Mouse (Mus musculus): ENCODE results near the gene Havcr2. TPM values are rescaled to one million over a fixed set of nuclear protein-coding genes. Genes with fewer than 3 reads are reported as not detected.

Gene Havcr2
- polyA plus RNA-seq, 2 experiments, result 0.14 to 0.31 TPM

GRCm38 (mm10) chr11:46522719-46523118 lies 68.0 kb downstream of the Havcr2 start:
- no peak for TF ChIP-seq POLR2A (IDR thresholded peaks at IDR 0.05; ENCODE audit: borderline replicate concordance, extremely low read depth, insufficient read depth, insufficient read length)
- no peaks in the 10 kb centered on the region for H3K27me3 ChIP-seq (ENCODE audit: control insufficient read depth, insufficient read depth, low read length)
- no peak overlapping the region for H3K9ac ChIP-seq (ENCODE audit: low read depth, low read length, severe bottlenecking)
- ATAC-seq (ENCODE audit: low FRiP score, low read depth) (no peak), DNase-seq (ENCODE audit: low spot score) (no peak)
- H3K4me2 ChIP-seq (replicated peaks; ENCODE audit: low read depth, low read length, severe bottlenecking), result no peak overlapping the region
- WGBS, result 80% methylated on average over 3 of the region's 3 CpGs
- H3K4me1 ChIP-seq (ENCODE audit: control insufficient read depth, insufficient read depth, low read length), result no peaks in the 10 kb centered on the region
- H3K27ac ChIP-seq (replicated peaks; ENCODE audit: low read depth, low read length), result no peak overlapping the region
- no peak overlapping the region for H3K4me3 ChIP-seq (replicated peaks; ENCODE audit: low read length)
- no peaks in the 10 kb centered on the region for H3K36me3 ChIP-seq (ENCODE audit: control insufficient read depth, insufficient read depth, low read length)
- H3K9me3 ChIP-seq (ENCODE audit: control insufficient read depth, low read length), result no peaks in the 10 kb centered on the region

- H3K9me3 ChIP-seq (ENCODE audit: control insufficient read depth, low read length), result no peaks in the 10 kb centered on the region
- no peak for ATAC-seq (ENCODE audit: low FRiP score, low read depth)
- no peak for DNase-seq (ENCODE audit: low spot score)
- H3K4me3 ChIP-seq (replicated peaks; ENCODE audit: low read length), result no peak within 1 kb of the TSS
- H3K27ac ChIP-seq (replicated peaks; ENCODE audit: low read depth, low read length), result no peak within 1 kb of the TSS
- no peak within 1 kb of the TSS for H3K4me2 ChIP-seq (replicated peaks; ENCODE audit: low read depth, low read length, severe bottlenecking)
- H3K27me3 ChIP-seq (ENCODE audit: control insufficient read depth, insufficient read depth, low read length), result no peaks in the 10 kb centered on the region
- H3K4me1 ChIP-seq (ENCODE audit: control insufficient read depth, insufficient read depth, low read length), result no peaks in the 10 kb centered on the region
- no peaks in the 10 kb centered on the region for H3K36me3 ChIP-seq (ENCODE audit: control insufficient read depth, insufficient read depth, low read length)
- WGBS, result 83% methylated on average over 2 of the region's 2 CpGs
- no peak within 1 kb of the TSS for H3K9ac ChIP-seq (ENCODE audit: low read depth, low read length, severe bottlenecking)
- TF ChIP-seq POLR2A (IDR thresholded peaks at IDR 0.05; ENCODE audit: borderline replicate concordance, extremely low read depth, insufficient read depth, insufficient read length), result no peak
Observed at GRCm38 (mm10) chr11:46523912-46524311, 69.2 kb downstream of the Havcr2 start, which contains the start of gene Gm12169. TSS of gene Gm12169 (plus strand) at chr11:46524212.

- DNase-seq (ENCODE audit: low spot score) (no peak), ATAC-seq (ENCODE audit: low FRiP score, low read depth) (no peak)
- Histone ChIP-seq H3K27me3 (ENCODE audit: control insufficient read depth, insufficient read depth, low read length) (no peaks in the 10 kb centered on the region), H3K9me3 (ENCODE audit: control insufficient read depth, low read length) (no peaks in the 10 kb centered on the region), H3K4me2 (replicated peaks; ENCODE audit: low read depth, low read length, severe bottlenecking) (no peak overlapping the region), H3K4me1 (ENCODE audit: control insufficient read depth, insufficient read depth, low read length) (no peaks in the 10 kb centered on the region), H3K36me3 (ENCODE audit: control insufficient read depth, insufficient read depth, low read length) (no peaks in the 10 kb centered on the region), H3K27ac (replicated peaks; ENCODE audit: low read depth, low read length) (no peak overlapping the region), H3K4me3 (replicated peaks; ENCODE audit: low read length) (no peak overlapping the region), H3K9ac (ENCODE audit: low read depth, low read length, severe bottlenecking) (no peak overlapping the region)
- TF ChIP-seq POLR2A (IDR thresholded peaks at IDR 0.05; ENCODE audit: borderline replicate concordance, extremely low read depth, insufficient read depth, insufficient read length), result no peak
- 70% methylated on average over 4 of the region's 4 CpGs for whole genome bisulfite sequencing
Observed at GRCm38 (mm10) chr11:46530149-46530548, 75.4 kb downstream of the Havcr2 start.

Other genes with a start within 250 kb of the Havcr2 start
- gene Fndc9, start 219.4 kb upstream of the Havcr2 start, polyA plus RNA-seq (2012; rRNA removed), result 0.06 TPM in 1 of 2 replicates, not detected in the other
- gene Fndc9, start 219.4 kb upstream of the Havcr2 start, polyA plus RNA-seq (2014; fragmentation: Nextera tagmentation; extraction: Ambion mirVana), result 0.08 TPM in 1 of 2 replicates, not detected in the other
- 6.5 and 7.1 TPM in 2 replicates for gene Cyfip2, start 142.1 kb upstream of the Havcr2 start, polyA plus RNA-seq (2012; rRNA removed)
- gene Cyfip2, start 142.1 kb upstream of the Havcr2 start, polyA plus RNA-seq (2014; fragmentation: Nextera tagmentation; extraction: Ambion mirVana), result 7.8 and 9.2 TPM in 2 replicates
- gene Itk, start 65.4 kb upstream of the Havcr2 start, polyA plus RNA-seq (2012; rRNA removed), result 0.14 and 0.18 TPM in 2 replicates
- 0.28 and 0.32 TPM in 2 replicates for gene Itk, start 65.4 kb upstream of the Havcr2 start, polyA plus RNA-seq (2014; fragmentation: Nextera tagmentation; extraction: Ambion mirVana)
- gene Fam71b, start 58.4 kb upstream of the Havcr2 start, polyA plus RNA-seq (2012; rRNA removed), result not detected in 2 replicates
- gene Fam71b, start 58.4 kb upstream of the Havcr2 start, polyA plus RNA-seq (2014; fragmentation: Nextera tagmentation; extraction: Ambion mirVana), result not detected in 2 replicates
- 35.7 and 46.1 TPM in 2 replicates for gene Med7, start 18.0 kb upstream of the Havcr2 start, polyA plus RNA-seq (2012; rRNA removed)
- gene Med7, start 18.0 kb upstream of the Havcr2 start, polyA plus RNA-seq (2014; fragmentation: Nextera tagmentation; extraction: Ambion mirVana), result 74.2 and 75.8 TPM in 2 replicates
- gene Gm12169, start 69.3 kb downstream of the Havcr2 start, polyA plus RNA-seq (2012; rRNA removed), result not detected in 2 replicates
- not detected in 2 replicates for gene Gm12169, start 69.3 kb downstream of the Havcr2 start, polyA plus RNA-seq (2014; fragmentation: Nextera tagmentation; extraction: Ambion mirVana)
- gene BC053393, start 116.6 kb downstream of the Havcr2 start, polyA plus RNA-seq (2012; rRNA removed), result 0.05 and 0.06 TPM in 2 replicates
- 0.08 TPM in 1 of 2 replicates, not detected in the other for gene BC053393, start 116.6 kb downstream of the Havcr2 start, polyA plus RNA-seq (2014; fragmentation: Nextera tagmentation; extraction: Ambion mirVana)
- not detected in 2 replicates for gene Dppa1, start 174.3 kb downstream of the Havcr2 start, polyA plus RNA-seq (2012; rRNA removed)
- gene Dppa1, start 174.3 kb downstream of the Havcr2 start, polyA plus RNA-seq (2014; fragmentation: Nextera tagmentation; extraction: Ambion mirVana), result not detected in 2 replicates

Measured in limb, embryonic 14.5 days (tissue).